Mouse (Mus musculus): ENCODE results near the gene Mybph. TPM values are rescaled to one million over a fixed set of nuclear protein-coding genes. Genes with fewer than 3 reads are reported as not detected.

The Mybph gene
- total RNA-seq, 2 experiments from 2014 or later, result 0.27 TPM; not detected in 1

- intact Hi-C loops (cut with DNase I), result loop anchor here (2.0 kb wide), 1 partner anchor 33 kb away; the partner anchor contains the start of gene Adora1
- no peak for DNase-seq (ENCODE audit: low spot score in 2 of 2)
These were observed 8.6 kb downstream of the Mybph start for GRCm38 (mm10) chr1:134201751-134202420.

GRCm38 (mm10) chr1:134204230-134204629, 11.0 kb downstream of the Mybph start:
- peak; percentile 62 to 71 for DNase-seq (ENCODE audit: low spot score in 2 of 2)
- intact Hi-C loops (cut with DNase I), result no loop called here

- intact Hi-C loops (cut with DNase I), result no loop called here
- no peak for DNase-seq (ENCODE audit: low spot score in 2 of 2)
These were observed 12.2 kb downstream of the Mybph start for GRCm38 (mm10) chr1:134205296-134206018.

- DNase-seq (ENCODE audit: low spot score in 2 of 2), result no peak
- intact Hi-C loops (cut with DNase I), result no loop called here
These were observed 12.8 kb downstream of the Mybph start for GRCm38 (mm10) chr1:134206085-134206484.

GRCm38 (mm10) chr1:134210179-134210755, 17.0 kb downstream of the Mybph start:
- DNase-seq (ENCODE audit: low spot score in 2 of 2), result no peak
- intact Hi-C loops (cut with DNase I), result no loop called here

GRCm38 (mm10) chr1:134211043-134211442, 17.8 kb downstream of the Mybph start:
- no peak for DNase-seq (ENCODE audit: low spot score in 2 of 2)
- intact Hi-C loops (cut with DNase I), result no loop called here

- DNase-seq (ENCODE audit: low spot score in 2 of 2), result no peak
- intact Hi-C loops (cut with DNase I), result no loop called here
These were observed 18.4 kb downstream of the Mybph start for GRCm38 (mm10) chr1:134211631-134212030.

- DNase-seq (ENCODE audit: low spot score in 2 of 2), result no peak
- intact Hi-C loops (cut with DNase I), result no loop called here
These were observed 19.1 kb downstream of the Mybph start for GRCm38 (mm10) chr1:134212351-134212750.

- no peak for DNase-seq (ENCODE audit: low spot score in 2 of 2)
- intact Hi-C loops (cut with DNase I), result no loop called here
These were observed 20.2 kb downstream of the Mybph start for GRCm38 (mm10) chr1:134213405-134213804.

- DNase-seq (ENCODE audit: low spot score in 2 of 2), result no peak
- intact Hi-C loops (cut with DNase I), result no loop called here
These were observed 21.8 kb downstream of the Mybph start for GRCm38 (mm10) chr1:134215059-134215458.

- intact Hi-C loops (cut with DNase I), result no loop called here
- DNase-seq (ENCODE audit: low spot score in 2 of 2), result no peak
These were observed 22.7 kb downstream of the Mybph start for GRCm38 (mm10) chr1:134215751-134216628.

GRCm38 (mm10) chr1:134216629-134216971, 23.4 kb downstream of the Mybph start:
- intact Hi-C loops (cut with DNase I), result no loop called here
- DNase-seq (ENCODE audit: low spot score in 2 of 2), result no peak

GRCm38 (mm10) chr1:134217028-134217481, 23.8 kb downstream of the Mybph start:
- DNase-seq (ENCODE audit: low spot score in 2 of 2), result no peak
- intact Hi-C loops (cut with DNase I), result no loop called here

GRCm38 (mm10) chr1:134217942-134218341, 24.7 kb downstream of the Mybph start:
- no peak for DNase-seq (ENCODE audit: low spot score in 2 of 2)
- intact Hi-C loops (cut with DNase I), result no loop called here

GRCm38 (mm10) chr1:134219608-134220007, 26.4 kb downstream of the Mybph start:
- peak in 1 of 2 experiments; percentile 25 for DNase-seq (ENCODE audit: low spot score in 2 of 2)
- intact Hi-C loops (cut with DNase I), result no loop called here

- no peak for DNase-seq (ENCODE audit: low spot score in 2 of 2)
These were observed 27.9 kb downstream of the Mybph start for GRCm38 (mm10) chr1:134221172-134221571.

GRCm38 (mm10) chr1:134222122-134223055, 29.1 kb downstream of the Mybph start:
- intact Hi-C loops (cut with DNase I), result no loop called here

More at GRCm38 (mm10) chr1:134221172-134221571, 27.9 kb downstream of the Mybph start:
- intact Hi-C loops (cut with DNase I), result no loop called here

GRCm38 (mm10) chr1:134224649-134225227, 31.5 kb downstream of the Mybph start:
- DNase-seq (ENCODE audit: low spot score in 2 of 2), result no peak
- intact Hi-C loops (cut with DNase I), result no loop called here

More at GRCm38 (mm10) chr1:134222122-134223055, 29.1 kb downstream of the Mybph start:
- no peak for DNase-seq (ENCODE audit: low spot score in 2 of 2)
